Mouse (Mus musculus): ENCODE measurements at regions not wholly inside any gene's neighbourhood (a gene's known extent, or its start where the extent isn't known, plus 50 kb on each side); places are given as distances from the start of the nearest gene placed in this dataset.

GRCm38 (mm10) chr4:62808553-62808950, 156.8 kb upstream of the Zfp618 start:
- peak in 1 of 2 experiments; percentile 2 for DNase-seq (ENCODE audit: low spot score in 2 of 2)

- DNase-seq (ENCODE audit: low spot score in 2 of 2) = peak in 1 of 2 experiments; percentile 2
These were observed 156.3 kb upstream of the Zfp618 start for GRCm38 (mm10) chr4:62809048-62809447.

- no peak for DNase-seq (ENCODE audit: low spot score in 2 of 2)
These were observed 145.5 kb upstream of the Zfp618 start for GRCm38 (mm10) chr4:62819889-62820288.

- DNase-seq (ENCODE audit: low spot score in 2 of 2) = no peak
These were observed 144.1 kb upstream of the Zfp618 start for GRCm38 (mm10) chr4:62821288-62821687.

- DNase-seq (ENCODE audit: low spot score in 2 of 2) = peak; percentile 53 to 82
These were observed 142.8 kb upstream of the Zfp618 start for GRCm38 (mm10) chr4:62822568-62822967.

GRCm38 (mm10) chr4:62823082-62823481, 142.3 kb upstream of the Zfp618 start:
- DNase-seq (ENCODE audit: low spot score in 2 of 2) = no peak

- no peak for DNase-seq (ENCODE audit: low spot score in 2 of 2)
These were observed 141.7 kb upstream of the Zfp618 start for GRCm38 (mm10) chr4:62823555-62824250.

GRCm38 (mm10) chr4:62824581-62824980, 140.8 kb upstream of the Zfp618 start:
- DNase-seq (ENCODE audit: low spot score in 2 of 2) = no peak

- DNase-seq (ENCODE audit: low spot score in 2 of 2) = no peak
These were observed 140.1 kb upstream of the Zfp618 start for GRCm38 (mm10) chr4:62825256-62825655.

- no peak for DNase-seq (ENCODE audit: low spot score in 2 of 2)
These were observed 136.4 kb upstream of the Zfp618 start for GRCm38 (mm10) chr4:62828963-62829362.

- DNase-seq (ENCODE audit: low spot score in 2 of 2) = no peak
These were observed 131.4 kb upstream of the Zfp618 start for GRCm38 (mm10) chr4:62833944-62834343.

GRCm38 (mm10) chr4:62836875-62837274, 128.5 kb upstream of the Zfp618 start:
- DNase-seq (ENCODE audit: low spot score in 2 of 2) = no peak

GRCm38 (mm10) chr4:62850526-62850925, 114.8 kb upstream of the Zfp618 start:
- DNase-seq (ENCODE audit: low spot score in 2 of 2) = no peak

- DNase-seq (ENCODE audit: low spot score in 2 of 2) = peak in 1 of 2 experiments; percentile 19
These were observed 112.0 kb upstream of the Zfp618 start for GRCm38 (mm10) chr4:62853335-62853734.

- no peak for DNase-seq (ENCODE audit: low spot score in 2 of 2)
These were observed 109.0 kb upstream of the Zfp618 start for GRCm38 (mm10) chr4:62856406-62856805.

- DNase-seq (ENCODE audit: low spot score in 2 of 2) = no peak
These were observed 102.6 kb upstream of the Zfp618 start for GRCm38 (mm10) chr4:62862756-62863155.

GRCm38 (mm10) chr4:62870391-62870983, 94.9 kb upstream of the Zfp618 start:
- no peak for DNase-seq (ENCODE audit: low spot score in 2 of 2)

- no peak for DNase-seq (ENCODE audit: low spot score in 2 of 2)
These were observed 92.8 kb upstream of the Zfp618 start for GRCm38 (mm10) chr4:62872562-62872961.

GRCm38 (mm10) chr4:62873986-62874385, 91.4 kb upstream of the Zfp618 start:
- DNase-seq (ENCODE audit: low spot score in 2 of 2) = no peak

- DNase-seq (ENCODE audit: low spot score in 2 of 2) = no peak
These were observed 87.3 kb upstream of the Zfp618 start for GRCm38 (mm10) chr4:62878063-62878462.

- DNase-seq (ENCODE audit: low spot score in 2 of 2) = no peak
These were observed 86.4 kb upstream of the Zfp618 start for GRCm38 (mm10) chr4:62878927-62879326.

GRCm38 (mm10) chr4:62881824-62882223, 83.5 kb upstream of the Zfp618 start:
- peak in 1 of 2 experiments; percentile 31 for DNase-seq (ENCODE audit: low spot score in 2 of 2)

- no peak for DNase-seq (ENCODE audit: low spot score in 2 of 2)
These were observed 83.1 kb upstream of the Zfp618 start for GRCm38 (mm10) chr4:62882276-62882675.
